Mouse (Mus musculus): ENCODE measurements around the gene Arhgap28. TPM values are rescaled to one million over a fixed set of nuclear protein-coding genes. Genes with fewer than 3 reads are reported as not detected.

Arhgap28 gene
- polyA plus RNA-seq (2021; fragmentation: Nextera tagmentation), result 0.18 and 0.25 TPM in 2 replicates
- long read RNA-seq, experiment 1, partial matches to known transcripts, result 0 of 1 reads
- long read RNA-seq, experiment 1, other reads (novel, unspliced or antisense), result 1 of 1 reads
- long read RNA-seq, experiment 2, result 0 reads

GRCm38 (mm10) chr17:68003741-68004560 is at the start of gene Arhgap28:
Arhgap28 (minus strand) TSS chr17:68004120.

All from left cerebral cortex, adult 6 months (tissue).